Mouse (Mus musculus): ENCODE data around the gene Kansl1l. TPM values are rescaled to one million over a fixed set of nuclear protein-coding genes. Genes with fewer than 3 reads are reported as not detected.
"Not testable (repeated sequence)": the region's sequence is repeated elsewhere in the genome, so short reads cannot be mapped to it uniquely, and the experiment has no call there.

Gene Kansl1l
- polyA plus RNA-seq, 1 experiment from 2014 or later: 12.8 TPM

GRCm38 (mm10) chr1:66701576-66701940 lies 115.8 kb downstream of the Kansl1l start:
- Histone ChIP-seq H3K36me3 (replicated peaks; ENCODE audit: control insufficient read depth, insufficient read depth, low read depth, low read length) (no peaks in the 10 kb centered on the region), H3K9me3 (replicated peaks; ENCODE audit: control insufficient read depth, low read length) (no peaks in the 10 kb centered on the region), H3K4me1 (ENCODE audit: control insufficient read depth, insufficient read depth, low read length) (no peaks in the 10 kb centered on the region), H3K9ac (replicated peaks; ENCODE audit: low read length) (peak overlapping the region; percentile 74), H3K27ac (replicated peaks; ENCODE audit: low read depth, low read length) (no peak overlapping the region), H3K4me3 (ENCODE audit: low read depth, low read length) (peak overlapping the region; percentile 83), H3K4me2 (ENCODE audit: low read depth, low read length) (peak overlapping the region; percentile 65), H3K27me3 (ENCODE audit: control insufficient read depth, insufficient read depth, low read length) (no peaks in the 10 kb centered on the region)
- no peak for ATAC-seq (replicated peaks; ENCODE audit: insufficient number of reproducible peaks, low FRiP score, low TSS enrichment, low read depth)
- DNase-seq (ENCODE audit: low spot score): no peak
- WGBS: 24% methylated on average over 2 of the region's 2 CpGs

GRCm38 (mm10) chr1:66700693-66701575 lies 116.4 kb downstream of the Kansl1l start, which contains the start of gene Rpe:
Gene Rpe (plus strand): TSS chr1:66700831.
- H3K9me3 ChIP-seq (replicated peaks; ENCODE audit: control insufficient read depth, low read length): no peaks in the 10 kb centered on the region
- peak within 1 kb of the TSS; percentile 83 for H3K4me3 ChIP-seq (ENCODE audit: low read depth, low read length)
- ATAC-seq (replicated peaks; ENCODE audit: insufficient number of reproducible peaks, low FRiP score, low TSS enrichment, low read depth): peak; percentile 100
- H3K27ac ChIP-seq (replicated peaks; ENCODE audit: low read depth, low read length): no peak within 1 kb of the TSS
- peak within 1 kb of the TSS; percentile 74 for H3K9ac ChIP-seq (replicated peaks; ENCODE audit: low read length)
- no peaks in the 10 kb centered on the region for H3K36me3 ChIP-seq (replicated peaks; ENCODE audit: control insufficient read depth, insufficient read depth, low read depth, low read length)
- peak within 1 kb of the TSS; percentile 65 for H3K4me2 ChIP-seq (ENCODE audit: low read depth, low read length)
- no peaks in the 10 kb centered on the region for H3K27me3 ChIP-seq (ENCODE audit: control insufficient read depth, insufficient read depth, low read length)
- DNase-seq (ENCODE audit: low spot score): peak; percentile 95
- no peaks in the 10 kb centered on the region for H3K4me1 ChIP-seq (ENCODE audit: control insufficient read depth, insufficient read depth, low read length)
- WGBS: under 1% methylated on average over 73 of the region's 73 CpGs

GRCm38 (mm10) chr1:66700149-66700692 lies 117.1 kb downstream of the Kansl1l start:
- Histone ChIP-seq H3K4me1 (ENCODE audit: control insufficient read depth, insufficient read depth, low read length) (no peaks in the 10 kb centered on the region), H3K36me3 (replicated peaks; ENCODE audit: control insufficient read depth, insufficient read depth, low read depth, low read length) (no peaks in the 10 kb centered on the region), H3K9me3 (replicated peaks; ENCODE audit: control insufficient read depth, low read length) (no peaks in the 10 kb centered on the region), H3K27me3 (ENCODE audit: control insufficient read depth, insufficient read depth, low read length) (no peaks in the 10 kb centered on the region), H3K4me2 (ENCODE audit: low read depth, low read length) (no peak overlapping the region; the same call in 1 of the 2 replicates), H3K9ac (replicated peaks; ENCODE audit: low read length) (no peak overlapping the region; the same call in 1 of the 2 replicates), H3K27ac (replicated peaks; ENCODE audit: low read depth, low read length) (no peak overlapping the region), H3K4me3 (ENCODE audit: low read depth, low read length) (peak overlapping the region; percentile 83)
- DNase-seq (ENCODE audit: low spot score): no peak
- 43% methylated on average over 5 of the region's 5 CpGs for WGBS
- ATAC-seq (replicated peaks; ENCODE audit: insufficient number of reproducible peaks, low FRiP score, low TSS enrichment, low read depth): peak; percentile 15; the same call in 1 of the 2 replicates

- not testable (repeated sequence) for H3K4me2 ChIP-seq (ENCODE audit: low read depth, low read length); H3K27ac ChIP-seq (replicated peaks; ENCODE audit: low read depth, low read length); DNase-seq (ENCODE audit: low spot score); H3K9ac ChIP-seq (replicated peaks; ENCODE audit: low read length); H3K4me1 ChIP-seq (ENCODE audit: control insufficient read depth, insufficient read depth, low read length); H3K36me3 ChIP-seq (replicated peaks; ENCODE audit: control insufficient read depth, insufficient read depth, low read depth, low read length); H3K4me3 ChIP-seq (ENCODE audit: low read depth, low read length); H3K27me3 ChIP-seq (ENCODE audit: control insufficient read depth, insufficient read depth, low read length); ATAC-seq (replicated peaks; ENCODE audit: insufficient number of reproducible peaks, low FRiP score, low TSS enrichment, low read depth); H3K9me3 ChIP-seq (replicated peaks; ENCODE audit: control insufficient read depth, low read length)
- WGBS: 85% methylated on average over 10 of the region's 10 CpGs
Observed at GRCm38 (mm10) chr1:66699630-66700029, 117.7 kb downstream of the Kansl1l start.

GRCm38 (mm10) chr1:66695296-66695695 lies 122.1 kb downstream of the Kansl1l start:
- 78% methylated on average over 7 of the region's 7 CpGs for WGBS
- Histone ChIP-seq H3K4me3 (ENCODE audit: low read depth, low read length) (no peak overlapping the region), H3K36me3 (replicated peaks; ENCODE audit: control insufficient read depth, insufficient read depth, low read depth, low read length) (no peaks in the 10 kb centered on the region), H3K4me2 (ENCODE audit: low read depth, low read length) (no peak overlapping the region), H3K4me1 (ENCODE audit: control insufficient read depth, insufficient read depth, low read length) (no peaks in the 10 kb centered on the region), H3K27ac (replicated peaks; ENCODE audit: low read depth, low read length) (no peak overlapping the region), H3K9ac (replicated peaks; ENCODE audit: low read length) (no peak overlapping the region), H3K9me3 (replicated peaks; ENCODE audit: control insufficient read depth, low read length) (no peaks in the 10 kb centered on the region), H3K27me3 (ENCODE audit: control insufficient read depth, insufficient read depth, low read length) (no peaks in the 10 kb centered on the region)
- DNase-seq (ENCODE audit: low spot score) (no peak), ATAC-seq (replicated peaks; ENCODE audit: insufficient number of reproducible peaks, low FRiP score, low TSS enrichment, low read depth) (no peak)

- no peak for DNase-seq (ENCODE audit: low spot score)
- Histone ChIP-seq H3K9ac (replicated peaks; ENCODE audit: low read length) (no peak overlapping the region), H3K27me3 (ENCODE audit: control insufficient read depth, insufficient read depth, low read length) (no peaks in the 10 kb centered on the region), H3K4me2 (ENCODE audit: low read depth, low read length) (no peak overlapping the region), H3K4me1 (ENCODE audit: control insufficient read depth, insufficient read depth, low read length) (no peaks in the 10 kb centered on the region), H3K4me3 (ENCODE audit: low read depth, low read length) (no peak overlapping the region), H3K27ac (replicated peaks; ENCODE audit: low read depth, low read length) (no peak overlapping the region), H3K36me3 (replicated peaks; ENCODE audit: control insufficient read depth, insufficient read depth, low read depth, low read length) (no peaks in the 10 kb centered on the region), H3K9me3 (replicated peaks; ENCODE audit: control insufficient read depth, low read length) (no peaks in the 10 kb centered on the region)
- no peak for ATAC-seq (replicated peaks; ENCODE audit: insufficient number of reproducible peaks, low FRiP score, low TSS enrichment, low read depth)
- WGBS: 74% methylated on average over 5 of the region's 5 CpGs
Observed at GRCm38 (mm10) chr1:66694266-66694665, 123.1 kb downstream of the Kansl1l start.

- Histone ChIP-seq H3K9ac (replicated peaks; ENCODE audit: low read length) (no peak overlapping the region), H3K27me3 (ENCODE audit: control insufficient read depth, insufficient read depth, low read length) (no peaks in the 10 kb centered on the region), H3K4me3 (ENCODE audit: low read depth, low read length) (no peak overlapping the region), H3K4me1 (ENCODE audit: control insufficient read depth, insufficient read depth, low read length) (no peaks in the 10 kb centered on the region), H3K27ac (replicated peaks; ENCODE audit: low read depth, low read length) (no peak overlapping the region), H3K9me3 (replicated peaks; ENCODE audit: control insufficient read depth, low read length) (no peaks in the 10 kb centered on the region), H3K36me3 (replicated peaks; ENCODE audit: control insufficient read depth, insufficient read depth, low read depth, low read length) (no peaks in the 10 kb centered on the region), H3K4me2 (ENCODE audit: low read depth, low read length) (no peak overlapping the region)
- ATAC-seq (replicated peaks; ENCODE audit: insufficient number of reproducible peaks, low FRiP score, low TSS enrichment, low read depth) (no peak), DNase-seq (ENCODE audit: low spot score) (no peak)
- 73% methylated on average over 8 of the region's 8 CpGs for WGBS
Observed at GRCm38 (mm10) chr1:66692780-66693392, 124.5 kb downstream of the Kansl1l start.

- H3K4me2 ChIP-seq (ENCODE audit: low read depth, low read length): no peak overlapping the region
- no peaks in the 10 kb centered on the region for H3K4me1 ChIP-seq (ENCODE audit: control insufficient read depth, insufficient read depth, low read length)
- DNase-seq (ENCODE audit: low spot score) (no peak), ATAC-seq (replicated peaks; ENCODE audit: insufficient number of reproducible peaks, low FRiP score, low TSS enrichment, low read depth) (no peak)
- no peaks in the 10 kb centered on the region for H3K27me3 ChIP-seq (ENCODE audit: control insufficient read depth, insufficient read depth, low read length)
- no peak overlapping the region for H3K4me3 ChIP-seq (ENCODE audit: low read depth, low read length)
- H3K9ac ChIP-seq (replicated peaks; ENCODE audit: low read length): no peak overlapping the region
- H3K9me3 ChIP-seq (replicated peaks; ENCODE audit: control insufficient read depth, low read length): no peaks in the 10 kb centered on the region
- H3K27ac ChIP-seq (replicated peaks; ENCODE audit: low read depth, low read length): no peak overlapping the region
- 80% methylated on average over 1 of the region's 1 CpGs for WGBS
- H3K36me3 ChIP-seq (replicated peaks; ENCODE audit: control insufficient read depth, insufficient read depth, low read depth, low read length): no peaks in the 10 kb centered on the region
Observed at GRCm38 (mm10) chr1:66692308-66692707, 125.1 kb downstream of the Kansl1l start.

All from embryonic facial prominence, embryonic 11.5 days (tissue).